Mouse (Mus musculus) left cerebral cortex, postnatal 25 days (tissue): ENCODE measurements around the gene Sorcs2. TPM values are rescaled to one million over a fixed set of nuclear protein-coding genes. Genes with fewer than 3 reads are reported as not detected.

ENCODE experiments used
- DNase-seq, 2 experiments: peaks; one replicate each; pipeline ENCODE4 v3.0.0; 2022; ENCODE audit warnings: low spot score in 2 of 2, mixed read lengths in 1 of 2
- intact Hi-C: fragments of 180-260 bp; cut with DNase I; formaldehyde crosslinking; loops from one replicate; pipeline ENCODE4 v1.15.1; 2025
- total RNA-seq, 2 experiments: library from RNA; stranded (reverse); gene quantifications; 2 replicates each; pipeline ENCODE4 v1.2.3; 2021

Sorcs2 gene
- total RNA-seq, 2 experiments from 2014 or later, result 39.2 to 43.8 TPM

DNA sequence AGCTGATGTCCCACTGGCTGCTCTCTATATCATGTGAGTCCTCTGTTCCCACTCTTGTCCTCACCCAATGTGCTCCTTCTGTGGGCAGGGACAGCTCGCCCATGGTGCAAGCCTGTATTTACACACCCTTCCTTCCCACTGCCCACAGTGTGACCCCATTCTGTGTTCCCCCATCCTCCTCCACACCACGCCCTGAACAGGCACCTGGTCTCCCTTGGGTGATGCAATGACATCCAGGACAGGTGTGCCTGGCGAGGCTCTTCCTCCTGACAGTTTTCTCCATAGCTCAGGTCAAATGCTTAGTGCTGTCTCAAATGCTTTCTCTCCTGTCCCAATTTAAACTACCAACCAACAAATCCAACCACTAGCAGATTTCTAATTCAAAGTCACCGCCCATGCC is 202.5 kb downstream of the Sorcs2 start:
- DNase-seq, result no peak
- intact Hi-C loops, result no loop called here

DNA sequence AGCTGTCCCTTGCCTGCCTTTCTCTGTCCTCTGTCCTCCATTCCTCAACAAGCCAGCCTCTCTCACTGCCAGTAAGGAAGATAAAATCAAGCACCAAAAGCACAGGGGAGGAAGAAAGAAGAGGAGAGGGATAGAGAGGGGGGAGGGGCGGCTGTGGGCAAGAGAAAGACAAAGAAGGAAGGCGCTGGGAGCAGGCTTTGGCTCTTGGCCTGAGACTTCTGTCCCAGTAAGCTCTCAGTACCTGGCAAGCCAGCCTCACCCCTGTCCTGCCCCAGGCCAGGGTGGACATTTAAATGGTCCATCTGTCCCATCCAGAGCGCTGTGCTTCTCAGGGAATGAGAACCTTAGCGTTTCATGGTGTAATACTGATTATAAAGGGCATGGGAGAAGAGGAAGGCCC is 203.3 kb downstream of the Sorcs2 start:
- DNase-seq, result no peak
- intact Hi-C loops, result no loop called here

DNA sequence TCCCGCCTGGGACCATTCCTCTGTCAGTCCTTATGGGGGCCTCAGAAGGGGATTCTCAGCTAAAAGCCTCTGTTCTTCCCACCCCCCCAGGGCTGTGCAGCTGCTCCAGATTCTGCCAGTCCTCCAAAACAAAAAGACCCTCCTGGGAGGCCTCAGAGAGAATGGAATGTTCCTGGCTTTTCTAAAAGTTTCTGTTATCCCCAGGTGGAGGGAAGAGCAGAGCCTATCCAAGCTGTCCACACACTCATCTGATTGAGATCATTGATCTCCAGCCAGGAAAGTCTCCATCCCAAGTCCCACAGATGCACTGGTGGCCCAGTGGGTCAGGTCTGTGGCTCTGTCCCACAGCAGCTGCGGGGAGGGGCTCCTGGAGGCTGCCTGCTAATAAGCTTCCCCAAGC is 205.3 kb downstream of the Sorcs2 start:
- intact Hi-C loops, result no loop called here
- no peak for DNase-seq

DNA sequence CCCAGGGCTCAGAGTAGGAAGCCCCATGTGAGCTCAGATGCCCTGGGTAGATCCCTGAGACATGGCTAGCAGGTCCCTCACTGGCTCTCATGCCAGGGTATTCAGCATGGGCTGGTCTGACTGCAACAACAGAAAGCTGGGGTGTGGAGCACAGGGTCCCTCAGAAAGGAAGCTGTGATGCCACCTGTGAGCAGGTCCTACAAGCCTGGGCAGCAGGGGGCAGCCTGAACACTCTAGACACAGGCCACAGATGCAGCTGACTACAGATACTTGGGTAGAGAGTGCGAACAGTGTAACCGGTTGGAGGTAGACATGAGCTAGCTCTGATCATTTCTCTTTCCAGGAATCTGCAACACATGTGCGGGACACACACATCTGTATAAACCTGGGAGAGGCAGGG is 206.1 kb downstream of the Sorcs2 start:
- intact Hi-C loops, result no loop called here
- no peak for DNase-seq

DNA sequence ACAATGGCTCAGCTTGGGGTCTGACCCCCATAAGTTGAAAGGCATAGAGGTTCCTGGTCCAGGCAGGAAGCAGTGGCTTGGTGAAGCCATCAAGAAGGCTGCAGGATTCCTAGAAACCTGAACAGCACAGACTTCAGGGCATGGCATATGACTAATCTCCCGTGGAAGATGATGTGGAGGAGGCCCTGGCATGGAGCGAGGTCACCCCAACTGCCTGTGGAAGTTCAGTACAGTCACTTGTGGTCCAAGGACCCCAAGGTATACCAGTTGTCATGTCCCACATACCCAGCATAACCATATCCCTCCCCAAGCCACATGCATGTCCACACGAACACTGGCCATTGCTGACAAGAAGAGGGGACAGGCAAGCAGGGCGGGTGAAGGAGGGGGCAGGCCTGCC is 206.7 kb downstream of the Sorcs2 start:
- intact Hi-C loops, result no loop called here

DNA sequence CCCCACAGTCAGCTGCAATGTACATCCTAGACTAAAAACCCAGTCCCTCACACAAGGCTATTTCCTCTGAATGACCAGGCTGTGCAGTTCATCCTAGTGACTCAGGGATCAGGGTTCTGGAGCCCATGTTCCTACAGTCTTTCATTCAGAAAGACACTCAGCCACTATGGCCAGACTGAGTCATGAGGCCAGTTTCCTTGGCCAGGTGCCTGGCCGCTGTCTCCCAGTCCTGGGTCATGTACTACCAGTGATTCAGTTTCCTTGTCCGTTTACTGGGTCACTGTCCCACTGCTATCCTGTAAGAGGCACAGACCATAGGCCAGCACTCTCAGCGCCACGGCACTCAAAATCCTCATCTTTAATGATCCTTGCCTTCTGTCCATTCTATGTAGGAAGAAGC is 209.6 kb downstream of the Sorcs2 start:
- no peak for DNase-seq
- intact Hi-C loops, result no loop called here

More for the DNA sequence above, 206.7 kb downstream of the Sorcs2 start:
- no peak for DNase-seq

DNA sequence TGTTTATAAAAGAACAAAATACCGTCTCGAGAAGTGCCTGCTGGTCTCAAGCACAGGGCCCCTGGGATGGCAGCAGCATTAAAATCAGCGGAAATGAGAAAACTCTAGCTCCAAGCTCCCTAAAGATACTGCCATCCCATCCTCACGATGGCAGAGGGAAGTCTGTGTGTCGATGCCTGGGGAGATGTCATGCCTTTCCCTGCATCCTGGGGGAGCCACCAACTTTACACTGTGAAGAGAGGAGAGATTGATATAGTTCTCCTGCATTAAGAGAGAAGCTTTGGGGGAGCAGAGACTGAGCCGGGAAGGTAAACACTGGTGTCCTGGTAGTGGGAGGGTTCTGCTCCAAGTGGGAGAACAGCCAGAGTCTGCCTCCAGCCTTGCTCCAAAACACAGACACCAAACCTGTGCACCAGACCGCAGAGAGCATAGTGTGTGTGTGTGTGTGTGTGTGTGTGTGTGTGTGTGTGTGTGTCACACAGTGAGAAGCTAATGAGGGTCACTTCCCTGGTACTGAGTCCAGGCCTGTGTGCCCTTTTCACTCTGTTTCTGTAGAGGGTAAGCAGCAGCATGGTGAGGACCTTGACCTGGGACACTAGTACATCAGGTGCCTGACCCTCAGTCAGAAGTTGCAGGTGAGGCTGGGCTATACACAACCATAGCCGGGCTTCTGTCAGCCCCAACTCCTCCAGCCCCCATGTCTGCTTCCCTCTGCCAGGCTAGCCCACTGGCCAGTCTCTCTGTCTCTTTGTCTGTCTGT is 211.5 kb downstream of the Sorcs2 start:
- DNase-seq, result no peak
- intact Hi-C loops, result no loop called here

DNA sequence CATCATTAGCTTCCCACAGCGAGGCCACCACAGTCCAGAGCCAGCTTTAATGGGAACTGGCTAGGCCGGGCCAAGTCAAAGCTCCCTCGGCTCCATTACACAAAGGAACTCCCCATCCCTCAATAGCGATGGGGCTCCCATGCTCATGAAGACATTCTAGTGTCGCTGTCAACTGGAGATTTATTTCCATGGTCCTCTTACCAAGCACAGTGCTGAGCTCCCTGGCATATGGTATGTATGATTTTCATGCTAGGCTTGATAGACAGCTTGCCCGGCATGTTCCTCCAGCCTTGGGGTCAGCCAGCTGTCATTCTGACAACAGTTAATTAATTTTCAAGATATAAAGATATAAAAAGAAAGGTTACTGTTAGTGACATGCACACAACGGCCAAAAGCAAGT is 215.6 kb downstream of the Sorcs2 start:
- intact Hi-C loops, result no loop called here
- DNase-seq, result no peak

DNA sequence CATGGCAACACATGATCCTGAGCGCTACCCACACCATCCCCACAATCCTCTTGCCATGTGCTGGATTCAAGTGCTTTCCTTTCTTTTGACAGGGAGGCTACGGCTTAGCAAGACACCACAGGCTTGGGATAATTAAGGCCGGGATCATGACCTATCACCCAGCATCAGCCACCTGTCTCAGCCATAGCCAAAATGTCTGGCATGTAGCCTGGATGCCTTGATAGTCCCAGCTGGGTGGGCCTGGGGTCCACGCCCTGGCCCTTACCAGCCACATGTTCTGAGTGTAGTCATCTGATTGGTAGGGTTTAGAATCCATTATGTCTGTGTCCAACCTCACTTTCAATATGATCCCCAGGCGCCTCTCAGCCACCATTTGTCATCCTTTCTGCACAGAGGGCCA is 218.2 kb downstream of the Sorcs2 start:
- intact Hi-C loops, result no loop called here
- no peak for DNase-seq

DNA sequence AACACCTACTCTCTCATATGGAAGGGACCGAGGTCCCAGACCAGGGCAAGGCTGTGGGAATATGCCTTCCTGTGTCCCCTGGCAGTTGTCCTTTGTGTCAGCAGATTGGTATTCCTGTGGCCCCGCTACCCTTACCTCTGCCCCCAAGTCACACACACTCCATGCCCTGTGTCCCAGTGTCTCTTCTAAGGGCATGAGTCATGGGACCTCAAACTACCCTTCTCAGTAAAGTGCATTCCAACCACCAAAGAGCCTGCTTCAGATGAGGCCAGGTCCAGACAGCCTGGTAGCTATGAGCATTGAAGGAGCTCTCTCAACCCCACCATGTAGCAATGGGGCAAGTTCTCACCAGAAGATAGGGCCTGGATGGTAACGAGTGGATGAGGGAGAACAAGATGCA is 219.2 kb downstream of the Sorcs2 start:
- intact Hi-C loops, result no loop called here
- DNase-seq, result no peak

DNA sequence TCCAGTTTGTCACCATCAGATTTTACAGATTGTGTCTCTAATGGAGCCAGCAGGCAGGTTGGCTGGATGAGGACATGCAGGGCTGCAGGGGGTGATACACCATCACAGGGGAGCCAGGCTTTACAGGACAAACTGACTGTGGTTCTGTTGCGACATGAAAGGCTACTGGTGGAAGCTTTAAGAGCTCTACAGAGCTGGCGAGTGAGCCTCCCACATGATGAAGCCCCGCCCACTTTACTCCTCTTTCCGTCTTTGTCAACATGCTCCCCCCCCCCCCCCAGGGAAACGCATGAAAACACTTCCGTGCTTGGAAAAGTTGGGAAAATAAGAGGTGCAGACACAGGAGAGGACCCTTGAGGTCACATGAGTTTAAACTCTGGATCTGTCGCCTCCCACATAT is 219.7 kb downstream of the Sorcs2 start:
- no peak for DNase-seq
- intact Hi-C loops, result no loop called here

DNA sequence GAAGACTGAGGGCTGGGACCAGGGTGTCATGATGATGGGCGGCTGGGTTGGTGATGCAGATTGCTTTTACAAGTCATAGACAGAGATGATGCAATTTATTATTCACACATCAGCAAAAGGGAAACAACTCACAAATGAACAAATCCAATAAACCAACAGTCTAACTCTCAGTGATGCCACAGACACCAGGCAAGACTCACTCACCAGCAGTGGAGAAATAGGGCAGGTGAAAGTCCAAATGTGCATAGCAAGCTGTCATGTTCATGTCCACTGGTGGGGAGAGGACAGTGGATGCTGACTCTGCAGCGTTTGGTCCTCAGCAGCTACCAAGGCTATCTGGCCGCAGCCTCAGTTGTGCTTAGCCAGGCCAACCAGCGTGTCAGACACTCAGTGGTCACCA is 221.1 kb downstream of the Sorcs2 start:
- intact Hi-C loops, result no loop called here
- DNase-seq, result no peak

DNA sequence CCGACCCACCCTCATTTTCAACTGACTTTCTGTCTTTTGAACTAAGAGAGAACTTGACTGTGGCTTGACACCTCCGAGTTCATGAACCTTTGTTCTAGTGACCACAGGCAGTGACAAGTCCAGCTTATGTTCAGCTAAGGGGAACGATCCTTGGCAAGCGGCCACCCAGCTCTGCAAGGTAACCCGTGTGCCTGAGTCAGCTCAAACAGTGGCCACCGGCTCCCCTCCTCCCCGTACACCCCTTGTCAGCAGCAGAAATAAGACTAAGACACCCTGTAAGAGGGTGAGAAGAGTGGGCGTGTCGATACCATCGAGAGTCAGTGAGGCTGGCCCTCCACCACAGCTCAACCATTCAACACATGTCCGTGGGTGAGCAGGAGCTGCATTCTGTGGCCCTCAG is 221.5 kb downstream of the Sorcs2 start:
- no peak for DNase-seq
- intact Hi-C loops, result no loop called here

DNA sequence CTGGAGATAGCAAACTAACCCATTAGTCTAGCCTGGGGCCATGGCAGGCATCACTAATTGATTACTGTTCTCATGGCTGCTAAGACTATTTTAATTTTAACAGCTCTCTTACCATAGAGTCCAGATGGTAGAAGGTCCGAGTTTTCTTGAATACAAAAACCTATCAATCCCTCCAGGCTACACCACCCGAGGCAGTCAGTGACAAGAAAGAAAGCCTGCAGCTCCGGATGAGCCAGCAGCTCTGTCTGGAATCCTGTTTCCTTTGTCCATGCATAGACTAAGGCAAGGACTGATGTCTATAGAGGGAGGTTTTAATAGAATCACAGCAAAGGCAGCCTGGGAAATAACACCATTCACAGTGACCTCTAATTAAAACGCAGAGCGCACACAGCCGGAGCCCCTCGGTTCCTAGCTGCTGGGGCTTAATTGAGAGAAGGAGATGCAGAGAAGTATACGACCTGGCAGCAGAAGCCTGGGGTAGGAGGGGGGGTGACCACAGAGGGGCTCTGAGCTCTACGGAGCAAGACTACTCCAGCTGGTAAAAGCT is 223.3 kb downstream of the Sorcs2 start:
- DNase-seq, result no peak
- intact Hi-C loops, result no loop called here

DNA sequence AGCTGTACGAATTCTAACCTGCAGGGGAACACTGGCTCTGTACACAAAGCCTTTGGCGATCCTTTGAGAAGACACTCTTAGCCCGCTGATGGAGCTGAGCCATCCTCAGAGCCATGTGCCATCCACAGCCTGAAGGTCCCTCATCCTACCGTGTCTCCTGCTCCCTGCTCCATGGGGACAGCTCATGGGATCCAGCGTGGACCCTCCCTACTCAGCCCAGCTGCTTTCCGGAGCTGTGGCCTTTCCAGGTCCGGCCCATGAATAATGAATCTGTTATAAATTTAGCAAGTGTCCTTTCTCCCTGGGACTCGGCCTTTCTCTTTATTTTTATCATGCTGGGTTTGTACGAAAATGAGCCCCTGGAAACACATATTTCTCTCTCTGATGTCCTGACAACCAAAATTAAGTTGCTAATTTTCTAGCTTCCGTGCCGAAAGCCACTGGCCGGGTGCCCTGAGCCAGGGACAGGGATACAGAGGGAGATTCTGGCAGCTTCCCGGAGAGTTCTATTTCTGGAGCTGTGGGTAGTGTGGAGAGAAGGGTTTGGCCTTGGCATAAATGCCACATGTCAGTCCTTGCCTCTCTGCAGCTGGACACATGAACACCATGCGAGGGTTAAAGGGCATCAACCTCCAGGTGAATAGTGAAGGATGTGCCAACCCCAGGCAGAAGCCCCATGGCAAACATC is 228.8 kb downstream of the Sorcs2 start:
- intact Hi-C loops, result no loop called here
- peak; percentile 14 to 56 for DNase-seq

DNA sequence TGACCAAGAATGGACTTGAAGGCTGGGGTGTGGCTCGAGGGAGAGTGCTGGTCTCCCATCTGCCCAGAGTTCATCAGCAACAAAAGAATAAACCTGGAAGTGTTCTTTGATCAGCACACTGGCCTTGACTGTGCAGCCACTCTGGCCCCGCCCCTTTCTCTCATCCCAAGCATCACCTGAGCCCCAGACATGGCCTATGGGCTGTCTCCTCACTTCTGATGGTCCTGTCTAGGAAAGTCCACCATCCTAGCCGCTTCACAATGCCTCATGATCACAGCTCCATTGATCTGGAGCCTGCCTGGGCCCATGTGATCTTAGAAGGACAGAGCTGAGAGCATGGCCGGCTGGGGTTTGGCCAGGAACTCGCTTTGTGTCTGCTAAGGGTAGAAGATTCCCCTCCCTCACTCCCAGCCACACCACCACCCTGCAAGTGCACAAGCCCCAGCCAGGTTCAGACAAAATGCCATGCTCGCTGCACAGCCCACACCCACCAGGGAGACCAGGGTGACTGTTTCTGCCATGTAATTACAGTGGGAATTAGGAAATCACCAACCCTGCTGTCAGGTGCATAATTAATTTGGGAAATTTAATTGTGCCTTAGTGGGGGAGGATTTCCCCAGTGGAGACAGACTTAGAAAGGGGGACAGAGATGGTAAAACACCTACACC is 231.5 kb downstream of the Sorcs2 start:
- no peak for DNase-seq
- intact Hi-C loops, result no loop called here

DNA sequence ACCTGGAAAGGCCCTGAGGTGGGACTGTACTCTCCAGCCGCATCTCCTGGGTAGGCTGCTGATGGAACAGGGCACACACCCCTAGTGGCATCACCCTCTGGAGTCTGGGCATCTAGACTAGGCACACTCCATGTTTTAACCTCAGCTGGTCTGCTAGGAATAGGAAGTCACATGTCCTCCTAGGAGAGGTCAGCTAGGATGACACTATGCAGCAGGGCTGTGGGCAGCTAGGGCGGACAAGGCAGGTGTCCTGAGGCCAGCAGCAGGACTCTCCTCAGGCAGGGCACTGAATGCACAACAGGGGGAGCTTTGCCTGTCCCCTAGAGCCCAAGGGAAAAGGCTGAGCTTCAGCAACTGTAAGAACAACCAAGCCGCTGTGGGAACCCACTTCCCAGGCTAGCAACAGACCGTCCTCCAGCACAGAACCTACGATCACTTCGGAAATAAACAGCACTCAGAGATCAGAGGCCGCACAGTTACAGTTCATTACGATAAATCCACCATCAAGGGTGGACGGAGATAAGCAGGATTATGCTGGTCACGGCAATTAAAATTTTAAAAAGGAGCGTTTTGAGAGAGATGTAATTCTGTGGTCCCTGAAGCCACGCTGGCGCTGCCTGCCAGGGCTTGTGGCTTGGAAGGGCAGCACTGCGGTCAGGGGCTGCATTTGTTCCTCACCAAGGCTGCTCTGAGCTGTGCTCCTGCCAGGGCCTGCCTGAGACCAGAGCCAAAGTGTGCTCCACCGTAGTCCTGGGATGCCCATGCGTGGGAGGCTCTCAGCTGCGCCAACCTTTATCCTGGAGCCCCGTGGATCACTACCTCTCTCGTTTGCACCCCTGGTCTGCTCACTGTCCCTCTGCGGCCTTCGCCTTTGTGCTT is 232.3 kb downstream of the Sorcs2 start:
- no peak for DNase-seq
- intact Hi-C loops, result no loop called here

DNA sequence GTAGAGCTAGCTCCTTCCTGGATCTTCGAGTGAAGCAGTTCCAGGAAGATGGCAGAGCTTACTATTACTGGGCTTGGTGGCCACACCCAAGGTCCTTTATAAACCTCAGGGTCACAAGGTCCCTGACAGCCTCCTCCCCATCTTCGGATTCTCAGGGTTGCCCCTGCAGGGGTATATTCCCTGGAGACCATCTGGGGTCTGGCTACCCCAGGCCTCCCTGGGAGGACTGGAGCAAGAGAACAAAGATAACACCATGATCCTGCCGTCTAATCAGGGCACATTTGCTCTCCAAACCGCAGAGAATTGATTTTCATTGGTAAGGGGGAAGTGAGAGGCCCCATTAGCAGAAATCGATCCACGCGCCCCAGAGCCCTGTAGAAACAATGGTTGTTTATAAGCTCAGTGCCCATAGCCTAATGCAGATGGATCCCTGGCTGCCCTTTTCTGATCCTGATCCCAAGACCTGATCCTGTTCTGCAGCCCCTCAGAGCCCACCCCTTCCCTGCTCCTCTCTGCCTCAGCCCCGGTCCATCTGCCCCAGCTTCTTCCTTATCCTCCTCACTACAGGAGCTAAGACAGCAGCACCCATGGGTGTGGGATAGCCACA is 243.0 kb downstream of the Sorcs2 start:
- DNase-seq, result no peak
- intact Hi-C loops, result no loop called here

DNA sequence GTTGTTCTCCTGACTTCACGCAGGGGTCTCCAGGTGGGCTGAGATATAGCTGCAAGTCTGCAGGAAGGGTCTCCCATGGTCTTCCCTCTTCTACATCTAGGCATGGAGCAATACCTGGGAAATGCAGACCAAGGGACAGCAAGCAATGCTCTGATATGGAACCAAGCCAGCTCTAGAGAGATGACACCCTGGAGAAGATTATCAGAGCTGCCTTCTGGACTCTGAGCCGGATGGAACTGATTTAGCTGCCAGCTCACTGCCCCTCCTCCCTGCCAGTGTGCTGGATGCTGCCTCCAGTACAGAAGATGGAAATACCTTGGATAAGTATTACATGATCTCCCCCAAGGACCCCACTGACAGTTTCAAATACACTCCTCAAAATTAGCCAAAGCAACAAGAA is 244.7 kb downstream of the Sorcs2 start:
- intact Hi-C loops, result no loop called here
- DNase-seq, result no peak
